Mouse (Mus musculus) kidney, embryonic 14.5 days (tissue): ENCODE data around the gene Adamts9. TPM values are rescaled to one million over a fixed set of nuclear protein-coding genes. Genes with fewer than 3 reads are reported as not detected.
A peak's percentile ranks its signal among the peaks of the same experiment; 100 is the strongest.

Experiments used
- ATAC-seq: fragments of 200-750 bp; cut with Nextera tagmentation; 2 replicates; pipeline ENCODE4 v1.8.0; 2017; ENCODE audit warnings: moderate number of reproducible peaks, mild to moderate bottlenecking, moderate TSS enrichment, moderate library complexity; ENCODE audit not compliant: low FRiP score, low TSS enrichment
- H3K27ac ChIP-seq: fragments of 300-500 bp; sonication (generic); 2 replicates; pipeline ENCODE4 v1.5.1; 2014; ENCODE audit warnings: low read depth, mild to moderate bottlenecking, low read length, moderate library complexity, mixed read lengths
- H3K27me3 ChIP-seq: fragments of 300-500 bp; sonication (generic); 2 replicates; pipeline ENCODE4 v1.6.1; 2014; ENCODE audit warnings: mild to moderate bottlenecking, low read length; ENCODE audit not compliant: control insufficient read depth, insufficient read depth
- H3K36me3 ChIP-seq: fragments of 300-500 bp; sonication (generic); 2 replicates; pipeline ENCODE4 v1.6.1; 2014; ENCODE audit warnings: low read length, mixed read lengths; ENCODE audit not compliant: control insufficient read depth, insufficient read depth
- H3K4me1 ChIP-seq: fragments of 300-500 bp; sonication (generic); 2 replicates; pipeline ENCODE4 v1.6.1; 2014; ENCODE audit warnings: low read length, mixed read lengths; ENCODE audit not compliant: control insufficient read depth, insufficient read depth
- H3K4me2 ChIP-seq: fragments of 300-500 bp; sonication (generic); replicated peaks from 2 replicates; pipeline ENCODE4 v1.6.1; 2014; ENCODE audit warnings: low read depth, mild to moderate bottlenecking, low read length
- H3K4me3 ChIP-seq: fragments of 300-500 bp; sonication (generic); 2 replicates; pipeline ENCODE4 v1.5.1; 2014; ENCODE audit warnings: mild to moderate bottlenecking, low read length
- H3K9ac ChIP-seq: fragments of 300-500 bp; sonication (generic); 2 replicates; pipeline ENCODE4 v1.6.1; 2014; ENCODE audit warnings: low read depth, mild to moderate bottlenecking, low read length, moderate library complexity
- H3K9me3 ChIP-seq: fragments of 300-500 bp; sonication (generic); 2 replicates; pipeline ENCODE4 v1.6.1; 2016; ENCODE audit warnings: low read length; ENCODE audit not compliant: control insufficient read depth
- WGBS: fragments of 180-500 bp; shearing (Covaris S2); extraction: QIAGEN DNeasy Blood & Tissue Kit; methylation state at CpG from one replicate; pipeline ENCODE4 v1.1.7; 2014; 5-methylcytosine and 5-hydroxymethylcytosine counted together
- polyA plus RNA-seq: library from polyadenylated mRNA; unstranded; fragments of >200 nt; fragmentation: Nextera tagmentation; extraction: Ambion mirVana; gene quantifications from 2 replicates; pipeline ENCODE4 v1.2.1, GENCODE M21; 2014

The Adamts9 gene
- 19.9 and 20.7 TPM in 2 replicates for polyA plus RNA-seq

DNA sequence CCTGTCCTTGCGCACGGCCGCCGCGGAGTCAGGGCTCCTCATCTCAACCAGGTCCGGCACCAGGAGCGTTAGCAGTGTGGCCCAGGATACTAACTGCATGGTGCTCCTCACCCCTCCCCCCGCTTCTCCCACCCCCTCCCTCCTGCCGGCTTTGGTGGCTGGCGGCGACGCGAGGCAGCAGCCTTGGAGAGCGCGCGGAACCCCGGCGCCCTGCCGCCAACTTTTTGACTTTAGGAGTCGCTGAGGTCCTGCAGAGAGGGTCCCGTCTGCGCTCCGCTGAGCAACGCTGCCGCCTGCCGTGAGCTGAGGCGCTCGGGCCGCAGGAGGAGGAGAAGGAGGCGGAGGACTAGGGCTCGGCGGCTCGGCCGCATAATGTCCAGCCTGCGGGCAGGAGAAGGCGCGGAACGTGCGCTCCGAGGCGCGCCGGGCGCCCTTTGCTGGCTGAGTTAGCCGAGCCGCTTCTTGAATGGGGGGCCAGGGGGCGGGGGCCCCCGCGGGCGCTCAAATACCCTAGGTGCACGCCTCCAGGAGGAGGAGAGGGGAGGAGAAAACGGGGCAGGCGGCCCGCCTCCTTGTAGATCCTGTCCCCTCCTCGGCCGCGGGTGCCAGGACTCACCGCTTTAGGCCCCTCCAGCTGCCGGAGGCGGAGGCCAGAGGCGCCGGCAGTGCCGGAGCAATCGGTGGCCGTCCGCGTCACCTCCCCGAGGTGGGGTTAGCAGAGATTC is at the start of gene Adamts9:
Adamts9 (minus strand) TSS at position 436 of the 725 bp plus-strand sequence.
- Histone ChIP-seq H3K9ac (peak within 1 kb of the TSS; percentile 74), H3K4me3 (peak within 1 kb of the TSS; percentile 70), H3K27me3 (no peaks in the 10 kb centered on the region), H3K27ac (peak within 1 kb of the TSS; percentile 90), H3K4me2 (peak within 1 kb of the TSS; percentile 88), H3K9me3 (peaks cover 4% of the 10 kb centered on the region; the same call in 1 of the 2 replicates), H3K4me1 (peaks cover 6% of the 10 kb centered on the region), H3K36me3 (peaks cover 6% of the 10 kb centered on the region; the same call in 1 of the 2 replicates)
- WGBS, result under 1% methylated on average over 61 of the region's 68 CpGs
- peak; percentile 86 for ATAC-seq

DNA sequence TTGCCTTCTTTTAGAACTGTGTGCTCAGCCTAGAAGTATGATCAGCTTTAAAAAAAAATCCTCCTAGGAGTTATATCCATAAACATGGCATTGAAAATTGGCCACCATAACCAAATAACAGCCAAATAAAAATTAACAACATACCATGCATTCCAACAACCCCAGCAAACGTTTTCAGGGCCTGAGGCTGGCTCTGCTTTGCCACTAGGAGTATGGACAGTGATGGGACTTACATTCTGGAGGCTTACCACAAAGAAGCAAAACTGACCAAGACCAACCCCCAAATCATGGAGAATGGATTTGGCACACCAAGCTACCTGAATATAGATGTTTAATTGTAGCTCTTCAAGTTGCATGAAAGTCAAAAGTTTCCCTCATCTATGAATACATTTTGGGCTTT is 48.3 kb upstream of the Adamts9 start:
- Histone ChIP-seq H3K9me3 (no peaks in the 10 kb centered on the region), H3K4me1 (0 out of 2 replicates have a peak, but pooled peaks cover 4% of the 10 kb centered on the region), H3K9ac (no peak overlapping the region), H3K36me3 (no peaks in the 10 kb centered on the region), H3K4me2 (no peak overlapping the region), H3K4me3 (no peak overlapping the region), H3K27me3 (no peaks in the 10 kb centered on the region), H3K27ac (no peak overlapping the region)
- 33% methylated on average over 1 of the region's 1 CpGs for WGBS
- no peak for ATAC-seq

DNA sequence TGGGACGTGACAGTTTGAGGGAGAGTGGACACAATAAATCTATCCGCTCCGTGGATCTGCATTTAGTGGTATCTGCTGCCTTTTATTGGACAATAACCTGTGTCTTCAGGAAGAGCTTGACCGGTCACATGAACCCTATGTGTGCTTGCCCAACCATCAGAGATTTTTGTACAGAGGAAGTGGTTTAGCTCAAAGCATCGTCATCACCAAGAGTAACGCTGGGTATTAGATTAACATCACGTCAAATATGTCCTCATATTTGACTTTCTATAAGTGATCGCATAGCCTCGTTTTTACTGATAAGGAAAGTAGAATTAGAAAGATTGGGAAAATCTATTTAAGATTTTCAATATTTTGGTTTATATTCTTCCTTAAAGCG is 45.3 kb upstream of the Adamts9 start:
- Histone ChIP-seq H3K9ac (no peak overlapping the region), H3K4me1 (0 out of 2 replicates have a peak, but pooled peaks cover 4% of the 10 kb centered on the region), H3K27ac (no peak overlapping the region), H3K36me3 (no peaks in the 10 kb centered on the region), H3K27me3 (no peaks in the 10 kb centered on the region), H3K4me3 (no peak overlapping the region), H3K9me3 (no peaks in the 10 kb centered on the region), H3K4me2 (no peak overlapping the region)
- WGBS, result 72% methylated on average over 10 of the region's 10 CpGs
- no peak for ATAC-seq

DNA sequence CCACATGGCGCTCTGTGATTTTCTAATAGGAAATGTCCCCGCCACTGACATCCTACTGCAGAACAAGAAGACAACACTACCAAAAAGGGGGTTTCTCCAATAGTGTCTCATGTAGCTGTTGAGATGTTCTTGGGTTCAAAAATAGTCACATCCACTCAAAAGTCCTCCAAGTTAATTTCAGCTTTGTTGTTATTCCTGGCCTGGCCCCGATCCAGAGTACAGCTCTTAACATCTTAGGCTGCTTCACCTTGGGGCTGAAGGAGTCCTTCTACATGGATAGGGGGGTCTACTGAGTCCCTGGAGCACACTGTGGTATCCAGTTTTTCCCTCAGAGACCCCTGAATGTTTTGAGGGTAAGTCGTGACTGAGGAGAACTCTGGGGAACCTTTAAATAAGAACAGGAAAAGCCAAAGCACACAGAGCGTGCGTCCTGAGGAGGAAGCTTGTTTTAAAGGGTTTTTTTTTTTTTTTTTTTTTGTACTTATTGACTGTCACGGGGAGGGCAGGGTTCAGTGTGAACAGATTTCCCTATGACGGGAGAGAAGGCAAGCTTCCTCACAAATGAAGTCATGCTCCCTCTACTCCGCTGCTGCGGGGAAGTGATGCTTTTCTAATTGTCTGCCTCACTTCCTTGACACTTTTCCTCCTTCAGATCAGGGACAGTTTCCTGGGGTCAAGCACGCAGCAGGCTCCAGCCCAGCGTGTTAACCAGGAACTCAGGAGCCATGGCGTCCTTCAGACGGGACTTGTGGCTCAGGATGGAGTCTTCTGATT is 44.7 kb upstream of the Adamts9 start:
- H3K27ac ChIP-seq, result peak overlapping the region; percentile 42; the same call in 1 of the 2 replicates
- H3K4me3 ChIP-seq, result no peak overlapping the region
- H3K9me3 ChIP-seq, result no peaks in the 10 kb centered on the region
- H3K4me2 ChIP-seq, result no peak overlapping the region
- H3K4me1 ChIP-seq, result 0 out of 2 replicates have a peak, but pooled peaks cover 4% of the 10 kb centered on the region
- no peak for ATAC-seq
- no peak overlapping the region for H3K9ac ChIP-seq
- 44% methylated on average over 14 of the region's 14 CpGs for WGBS
- H3K27me3 ChIP-seq, result no peaks in the 10 kb centered on the region
- H3K36me3 ChIP-seq, result no peaks in the 10 kb centered on the region

DNA sequence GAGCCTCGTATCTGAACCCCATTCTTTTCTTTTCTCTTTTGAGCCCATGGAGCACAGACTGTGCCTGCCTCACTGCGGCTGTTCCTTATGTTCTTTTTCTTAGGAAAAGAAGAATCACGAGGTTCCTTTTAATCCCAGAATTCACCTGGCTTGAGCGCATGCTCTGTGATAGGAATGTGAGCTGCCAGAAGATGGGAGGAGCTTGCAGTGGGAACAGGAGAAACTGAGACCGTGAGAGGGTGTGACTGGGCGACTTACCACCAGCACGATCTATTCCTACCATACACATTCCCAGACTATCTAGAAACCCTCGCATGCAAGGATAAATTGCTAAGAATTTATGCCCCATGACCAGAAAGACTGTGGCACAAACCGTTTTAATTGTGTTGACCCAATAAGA is 44.1 kb upstream of the Adamts9 start:
- H3K4me1 ChIP-seq, result 0 out of 2 replicates have a peak, but pooled peaks cover 4% of the 10 kb centered on the region
- no peaks in the 10 kb centered on the region for H3K36me3 ChIP-seq
- no peak overlapping the region for H3K9ac ChIP-seq
- no peaks in the 10 kb centered on the region for H3K27me3 ChIP-seq
- H3K4me3 ChIP-seq, result no peak overlapping the region
- H3K27ac ChIP-seq, result no peak overlapping the region
- no peaks in the 10 kb centered on the region for H3K9me3 ChIP-seq
- no peak for ATAC-seq
- H3K4me2 ChIP-seq, result no peak overlapping the region
- 72% methylated on average over 9 of the region's 9 CpGs for WGBS

DNA sequence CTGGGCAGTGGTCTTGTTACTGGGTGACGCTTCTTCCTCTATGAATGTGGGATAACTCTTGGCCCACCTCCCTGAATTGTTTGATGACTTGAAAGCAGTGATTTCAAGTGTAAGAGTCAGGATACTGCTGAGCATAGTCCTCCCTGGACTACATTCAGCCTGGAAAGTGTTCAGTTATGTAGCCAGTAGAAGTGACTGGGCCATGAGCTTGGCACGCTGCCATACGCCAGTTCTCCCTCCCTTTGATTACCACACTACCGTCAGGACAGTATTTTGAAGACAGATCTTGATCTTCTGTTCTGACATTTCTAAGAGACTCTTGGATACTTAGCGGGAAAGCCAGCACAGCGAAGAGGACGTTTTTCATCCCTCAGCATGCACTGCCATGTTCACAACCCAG is 40.1 kb upstream of the Adamts9 start:
- Histone ChIP-seq H3K4me1 (0 out of 2 replicates have a peak, but pooled peaks cover 4% of the 10 kb centered on the region), H3K4me3 (no peak overlapping the region), H3K27ac (no peak overlapping the region), H3K4me2 (no peak overlapping the region), H3K9me3 (no peaks in the 10 kb centered on the region), H3K36me3 (no peaks in the 10 kb centered on the region), H3K27me3 (no peaks in the 10 kb centered on the region), H3K9ac (no peak overlapping the region)
- ATAC-seq, result no peak
- 85% methylated on average over 7 of the region's 7 CpGs for WGBS

DNA sequence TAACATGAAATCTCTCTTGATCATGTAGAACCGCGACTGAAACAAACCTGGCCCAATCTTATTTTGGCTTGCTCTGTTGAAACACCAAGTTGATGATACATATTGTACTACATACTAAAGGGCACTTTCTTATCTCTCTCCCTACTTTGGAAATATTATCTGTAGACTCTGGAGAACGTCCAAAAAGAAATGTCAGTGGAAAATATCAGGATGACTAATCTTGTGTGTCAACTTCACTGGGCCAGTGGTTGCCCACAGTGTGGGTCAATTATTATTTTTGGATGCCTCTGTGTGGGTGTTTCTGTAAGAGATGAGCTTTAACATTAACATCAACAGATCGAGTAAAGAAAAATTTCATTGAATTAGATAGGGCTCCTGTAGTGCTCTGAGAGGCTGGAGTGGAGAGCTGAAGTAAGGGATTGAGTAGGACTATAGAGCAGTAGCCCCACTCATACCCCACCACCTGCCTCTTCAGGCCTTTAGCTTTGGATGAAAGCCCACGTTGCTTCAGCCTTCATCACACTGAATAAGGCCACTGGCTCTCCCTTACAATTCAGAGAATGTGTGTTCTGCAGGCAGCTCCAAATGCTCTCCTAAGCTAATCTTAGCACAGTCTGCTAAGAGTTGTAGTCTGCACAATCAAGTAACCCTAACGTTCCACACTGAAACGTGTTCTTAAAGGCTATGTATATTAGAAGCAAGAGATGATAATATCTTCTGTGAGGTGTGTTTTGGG is 38.3 kb upstream of the Adamts9 start:
- 87% methylated on average over 7 of the region's 7 CpGs for WGBS
- Histone ChIP-seq H3K4me3 (no peak overlapping the region), H3K9me3 (no peaks in the 10 kb centered on the region), H3K36me3 (no peaks in the 10 kb centered on the region), H3K27me3 (no peaks in the 10 kb centered on the region), H3K4me2 (no peak overlapping the region), H3K4me1 (no peaks in the 10 kb centered on the region), H3K27ac (no peak overlapping the region), H3K9ac (no peak overlapping the region)
- no peak for ATAC-seq

DNA sequence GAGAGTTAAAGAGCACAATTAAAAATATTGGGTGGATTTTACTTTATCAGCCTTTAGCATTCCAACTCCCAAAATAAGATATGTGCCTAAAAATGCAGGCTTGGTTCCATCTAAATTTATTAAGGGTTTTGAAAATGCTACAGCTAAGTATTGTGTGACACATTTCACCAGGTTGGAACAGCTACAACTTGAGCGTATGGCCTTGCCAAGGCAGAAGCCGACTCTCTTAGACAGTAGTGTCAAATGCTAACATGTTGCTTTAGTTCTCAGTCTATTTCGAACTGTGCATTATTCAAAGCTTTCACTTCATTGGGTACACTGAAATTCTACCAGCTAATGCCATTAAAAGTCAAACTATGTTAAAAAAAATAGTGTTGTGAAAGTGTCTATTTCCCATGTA is 30.0 kb upstream of the Adamts9 start:
- H3K4me2 ChIP-seq, result no peak overlapping the region

More for the DNA sequence above, 30.0 kb upstream of the Adamts9 start:
- Histone ChIP-seq H3K4me3 (no peak overlapping the region), H3K9ac (no peak overlapping the region), H3K4me1 (no peaks in the 10 kb centered on the region), H3K27ac (no peak overlapping the region), H3K36me3 (no peaks in the 10 kb centered on the region), H3K9me3 (no peaks in the 10 kb centered on the region), H3K27me3 (no peaks in the 10 kb centered on the region)
- no peak for ATAC-seq
- WGBS, result 85% methylated on average over 3 of the region's 3 CpGs
